15 mouse cellular contexts compared by ENCODE assay signal in the genomic region with DNA sequence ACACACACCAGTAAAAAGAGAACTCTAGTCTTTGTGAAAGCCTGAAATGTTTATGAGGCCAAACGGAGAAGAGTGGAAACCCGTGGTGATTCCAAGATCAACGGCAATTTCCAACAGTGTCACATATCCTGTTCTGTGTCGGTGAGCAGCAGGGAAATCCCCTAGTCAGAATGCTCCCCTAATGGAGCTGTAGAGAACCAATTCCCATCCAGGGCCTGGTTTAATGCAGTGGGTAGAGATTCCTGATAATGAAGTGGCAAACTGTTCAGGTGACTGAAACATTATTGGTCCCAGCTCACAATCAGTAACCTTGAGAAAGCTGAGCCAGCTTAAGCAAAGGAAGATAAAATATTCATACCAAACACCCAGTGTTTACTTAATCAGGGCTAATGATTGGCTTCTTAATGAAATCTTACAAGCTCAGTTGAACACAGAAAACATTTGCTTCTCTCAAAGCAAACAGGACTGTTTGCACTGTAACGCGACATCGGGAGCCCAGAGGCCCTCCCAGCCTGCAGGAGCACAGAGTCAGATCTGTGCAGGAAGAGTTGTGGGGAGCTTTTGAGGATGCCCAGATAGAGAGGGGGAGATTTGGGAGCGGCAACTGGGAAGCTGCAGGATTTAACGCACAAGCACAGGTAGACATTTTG.
DNase-seq lines count a peak whose midpoint lies in the region; ATAC-seq and TF ChIP-seq lines count a peak whose summit lies in the region.
"Had no signal": no experiment of that assay in that cellular context is flagged by ENCODE, and none has a peak within 500 bp of the region (broad histone marks: within the 10 kb centered on the region; RNA-seq: fewer than 3 reads in every experiment).

No protein-coding gene starts in this region.

- TF ChIP-seq CTCF in brain, embryonic 14.5 days (IDR thresholded peaks at IDR 0.05; ENCODE audit: borderline replicate concordance, extremely low read depth, insufficient read depth, insufficient read length), result no peak

- WGBS in kidney, embryonic 15.5 days, result 43% methylated on average over 9 of the region's 9 CpGs
- WGBS in midbrain, embryonic 15.5 days, result 68% methylated on average over 9 of the region's 9 CpGs

- no peak for DNase-seq in kidney, adult 18-20 months
- peak; percentile 23 for DNase-seq in brain, embryonic 14.5 days (ENCODE audit: low read depth)
- no peak for DNase-seq in urinary bladder, adult 18-20 months (ENCODE audit: low spot score in 2 of 2)
- DNase-seq in left cerebral cortex, adult 18-20 months (ENCODE audit: low spot score in 2 of 2), result no peak
- DNase-seq: cerebellum, adult 2 months; heart, postnatal 4 days; lung, postnatal 14 days; right cerebral cortex, postnatal 14 days; thymus, postnatal 36 days had no signal

- H3K4me3 ChIP-seq in kidney, embryonic 15.5 days (replicated peaks), result no peak overlapping the region
- no peak overlapping the region for H3K4me3 ChIP-seq in midbrain, embryonic 15.5 days
- H3K4me3 ChIP-seq: layer of hippocampus, adult 2 months; limb, embryonic 15.5 days; midbrain, embryonic 12.5 days had no signal

- no peaks in the 10 kb centered on the region for H3K27me3 ChIP-seq in kidney, embryonic 15.5 days
- H3K27me3 ChIP-seq in midbrain, embryonic 15.5 days (replicated peaks), result no peaks in the 10 kb centered on the region
- H3K27me3 ChIP-seq: limb, embryonic 15.5 days; midbrain, embryonic 12.5 days had no signal

- TF ChIP-seq POLR2A in brain, embryonic 14.5 days (IDR thresholded peaks at IDR 0.05; ENCODE audit: borderline replicate concordance, extremely low read depth, insufficient read depth, insufficient read length, poor library complexity, severe bottlenecking), result no peak

- H3K36me3 ChIP-seq in kidney, embryonic 15.5 days, result no peaks in the 10 kb centered on the region
- H3K36me3 ChIP-seq in midbrain, embryonic 15.5 days (replicated peaks), result no peaks in the 10 kb centered on the region
- H3K36me3 ChIP-seq: limb, embryonic 15.5 days; midbrain, embryonic 12.5 days had no signal

- peak; percentile 85 for ATAC-seq in kidney, embryonic 15.5 days (replicated peaks; ENCODE audit: low FRiP score)
- ATAC-seq in CD4-positive, CD25-positive, alpha-beta regulatory T cell, adult 4 months, result peak; percentile 91
- no peak for ATAC-seq in midbrain, embryonic 15.5 days (replicated peaks)

- H3K9me3 ChIP-seq in kidney, embryonic 15.5 days (replicated peaks), result no peaks in the 10 kb centered on the region
- H3K9me3 ChIP-seq in midbrain, embryonic 15.5 days, result no peaks in the 10 kb centered on the region
- H3K9me3 ChIP-seq: limb, embryonic 15.5 days; midbrain, embryonic 12.5 days had no signal

- no peak overlapping the region for H3K27ac ChIP-seq in kidney, embryonic 15.5 days
- peak overlapping the region; percentile 38 for H3K27ac ChIP-seq in midbrain, embryonic 15.5 days
- H3K27ac ChIP-seq: layer of hippocampus, adult 2 months; limb, embryonic 15.5 days; midbrain, embryonic 12.5 days had no signal

- H3K4me2 ChIP-seq in kidney, embryonic 15.5 days, result no peak overlapping the region
- no peak overlapping the region for H3K4me2 ChIP-seq in midbrain, embryonic 15.5 days
- H3K4me2 ChIP-seq: limb, embryonic 15.5 days; midbrain, embryonic 12.5 days had no signal

- H3K4me1 ChIP-seq in kidney, embryonic 15.5 days, result 0 out of 2 replicates have a peak, but pooled peaks cover 8% of the 10 kb centered on the region
- peaks cover 6% of the 10 kb centered on the region for H3K4me1 ChIP-seq in midbrain, embryonic 15.5 days
- H3K4me1 ChIP-seq: midbrain, embryonic 12.5 days had no signal

- no peak overlapping the region for H3K9ac ChIP-seq in kidney, embryonic 15.5 days
- H3K9ac ChIP-seq in midbrain, embryonic 15.5 days, result no peak overlapping the region
- H3K9ac ChIP-seq: limb, embryonic 15.5 days; midbrain, embryonic 12.5 days had no signal
